Mouse (Mus musculus) embryonic fibroblast, embryonic 13.5 days (primary cell): Measurements from ENCODE around the gene Rnf181.

Experiments
- CTCF ChIP-seq: IDR thresholded peaks from 2 replicates; pipeline ENCODE4 v1.5.1; 2011; ENCODE audit warnings: mild to moderate bottlenecking, control low read depth, low read length, moderate library complexity, borderline replicate concordance; ENCODE audit not compliant: insufficient read depth
- POLR2A ChIP-seq: IDR thresholded peaks from 2 replicates; pipeline ENCODE4 v1.6.1; 2011; ENCODE audit warnings: low read depth, mild to moderate bottlenecking, control low read depth, low read length, moderate library complexity

DNA sequence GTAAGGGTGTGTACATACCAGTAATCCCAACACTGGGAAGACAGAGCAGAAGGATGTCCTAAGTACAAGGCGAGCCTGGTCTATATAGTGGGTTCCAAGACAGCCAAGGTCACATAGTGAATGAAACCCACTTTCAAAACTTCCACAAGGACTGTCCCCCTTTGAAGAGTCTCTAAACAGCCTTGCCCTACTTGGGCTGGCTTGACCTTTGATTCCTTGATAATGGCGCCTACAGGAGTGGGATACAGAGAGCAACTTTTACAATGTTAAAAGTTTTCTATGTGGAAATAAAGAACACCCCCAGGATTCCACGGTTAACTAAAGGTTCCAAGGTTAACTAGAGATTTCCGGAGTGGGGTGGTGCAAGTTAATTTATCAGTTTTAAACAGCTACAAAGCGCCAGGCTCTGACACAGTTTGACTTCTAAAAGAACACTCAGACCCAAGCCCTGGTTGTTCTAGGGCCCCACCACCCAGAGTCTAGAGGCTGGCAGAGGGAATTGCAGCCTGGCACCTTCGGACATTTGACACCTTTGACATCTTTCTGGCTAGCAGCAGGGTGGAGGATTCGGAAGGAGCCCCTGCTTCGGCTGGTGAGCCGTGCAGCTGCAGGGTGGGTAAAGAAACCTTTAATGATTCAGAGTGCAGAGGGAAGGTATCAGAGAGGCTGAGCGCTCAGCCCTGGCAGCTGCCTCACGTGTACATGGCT, 6.7 kb downstream of the Rnf181 start:
- TF ChIP-seq CTCF (no peak), POLR2A (peak; percentile 6; the same call in 1 of the 2 replicates)
